In genomic region chr17:44945333-44945732, GRCm38 (mm10) we compare ENCODE assay signal across 28 mouse cellular contexts.
DNase-seq lines count a peak whose midpoint lies in the region; ATAC-seq and TF ChIP-seq lines count a peak whose summit lies in the region.
"Had no signal": no experiment of that assay in that cellular context is flagged by ENCODE, and none has a peak within 500 bp of the region (broad histone marks: within the 10 kb centered on the region; RNA-seq: fewer than 3 reads in every experiment).

No protein-coding gene starts in this region.

- TF ChIP-seq POLR2A in kidney, adult 2 months (IDR thresholded peaks at IDR 0.05; ENCODE audit: low read depth, low read length) = no peak

- H3K4me1 ChIP-seq in kidney, adult 2 months (ENCODE audit: control insufficient read depth, insufficient read depth, low read length) = no peaks in the 10 kb centered on the region
- no peaks in the 10 kb centered on the region for H3K4me1 ChIP-seq in forebrain, embryonic 13.5 days
- H3K4me1 ChIP-seq: liver, embryonic 13.5 days; megakaryocyte, embryonic 14.5 days; midbrain, embryonic 12.5 days; neural tube, embryonic 12.5 days; stomach, embryonic 15.5 days had no signal

- H3K9me3 ChIP-seq in forebrain, embryonic 13.5 days (replicated peaks) = no peaks in the 10 kb centered on the region
- H3K9me3 ChIP-seq: liver, embryonic 13.5 days; megakaryocyte, embryonic 14.5 days; midbrain, embryonic 12.5 days; neural tube, embryonic 12.5 days; stomach, embryonic 15.5 days had no signal

- TF ChIP-seq CTCF in kidney, adult 2 months (conservative IDR thresholded peaks at IDR 0.05; ENCODE audit: insufficient read depth, insufficient read length, low read depth, low read length) = no peak

- WGBS in kidney, adult 2 months = 87% methylated on average over 5 of the region's 5 CpGs
- 95% methylated on average over 5 of the region's 5 CpGs for WGBS in forebrain, embryonic 13.5 days

- H3K9ac ChIP-seq in forebrain, embryonic 13.5 days = no peak overlapping the region
- H3K9ac ChIP-seq: liver, embryonic 13.5 days; lung, embryonic 14.5 days; midbrain, embryonic 12.5 days; neural tube, embryonic 12.5 days; stomach, embryonic 15.5 days had no signal

- H3K4me3 ChIP-seq in kidney, adult 2 months (ENCODE audit: insufficient read depth, low read depth, low read length) = no peak overlapping the region
- no peak overlapping the region for H3K4me3 ChIP-seq in forebrain, embryonic 13.5 days
- H3K4me3 ChIP-seq: liver, embryonic 13.5 days; megakaryocyte, embryonic 14.5 days; midbrain, embryonic 12.5 days; myocyte; neural tube, embryonic 12.5 days; stomach, embryonic 15.5 days had no signal

- H3K36me3 ChIP-seq in kidney, adult 2 months (ENCODE audit: control insufficient read depth, insufficient read depth, low read length) = no peaks in the 10 kb centered on the region
- no peaks in the 10 kb centered on the region for H3K36me3 ChIP-seq in forebrain, embryonic 13.5 days (ENCODE audit: poor library complexity, severe bottlenecking)
- H3K36me3 ChIP-seq: liver, embryonic 13.5 days; midbrain, embryonic 12.5 days; neural tube, embryonic 12.5 days; stomach, embryonic 15.5 days had no signal

- DNase-seq in kidney, adult 2 months = peak; percentile 11
- DNase-seq in kidney, adult 8-10 months = no peak
- DNase-seq in 416B (ENCODE audit: low read depth) (peak; percentile 81), adipocyte (ENCODE audit: low spot score) (peak; percentile 11)
- DNase-seq in fat pad, adult 2 months (ENCODE audit: extremely low read depth, low read depth, low spot score) = peak; percentile 50
- DNase-seq in frontal cortex, adult 2 months (ENCODE audit: extremely low spot score in 1 of 2, low spot score in 1 of 2) = no peak
- DNase-seq in layer of hippocampus, postnatal 14 days (ENCODE audit: low spot score in 2 of 2) = no peak
- DNase-seq: cerebellum, adult 2 months; cerebellum, postnatal 14 days; gastrocnemius, postnatal 25 days; heart, postnatal 14 days; kidney, adult 18-20 months; kidney, postnatal 4 days; layer of hippocampus, postnatal 36 days; liver, embryonic 13.5 days; lung, embryonic 14.5 days; right cerebral cortex, postnatal 14 days had no signal

- ATAC-seq in forebrain, embryonic 13.5 days = no peak
- ATAC-seq: activated CD4-positive, CD25-positive, alpha-beta regulatory T cell, adult 4 months; forebrain, embryonic 14.5 days; hindbrain, embryonic 16.5 days had no signal

- H3K27me3 ChIP-seq in kidney, adult 2 months (replicated peaks; ENCODE audit: control insufficient read depth, insufficient read depth, low read length) = no peaks in the 10 kb centered on the region
- H3K27me3 ChIP-seq in forebrain, embryonic 13.5 days = no peaks in the 10 kb centered on the region
- H3K27me3 ChIP-seq: CH12.LX; liver, embryonic 13.5 days; megakaryocyte, embryonic 14.5 days; midbrain, embryonic 12.5 days; neural tube, embryonic 12.5 days; stomach, embryonic 15.5 days had no signal

- no peak overlapping the region for H3K4me2 ChIP-seq in forebrain, embryonic 13.5 days
- H3K4me2 ChIP-seq: liver, embryonic 13.5 days; lung, embryonic 14.5 days; midbrain, embryonic 12.5 days; neural tube, embryonic 12.5 days; stomach, embryonic 15.5 days had no signal

- H3K27ac ChIP-seq in kidney, adult 2 months (ENCODE audit: insufficient read depth, low read depth, low read length) = no peak overlapping the region
- no peak overlapping the region for H3K27ac ChIP-seq in forebrain, embryonic 13.5 days
- H3K27ac ChIP-seq: kidney, postnatal 0 days; liver, embryonic 13.5 days; midbrain, embryonic 12.5 days; neural tube, embryonic 12.5 days; stomach, embryonic 15.5 days had no signal

Comparison
In these comparisons a context has a peak if more than half of its experiments do, and no peak if none do; other contexts are left out.
1. DNase-seq: peak in kidney, adult 2 months (single experiment), 416B (single experiment), adipocyte (single experiment) and fat pad, adult 2 months (single experiment); none in kidney, adult 8-10 months (0 of 2), frontal cortex, adult 2 months (0 of 2) and layer of hippocampus, postnatal 14 days (0 of 2).